Mouse (Mus musculus) embryonic facial prominence, embryonic 14.5 days (tissue): ENCODE data around the gene Zbtb34. TPM values are rescaled to one million over a fixed set of nuclear protein-coding genes. Genes with fewer than 3 reads are reported as not detected.

Source experiments
- ATAC-seq: fragments of 200-750 bp; cut with Nextera tagmentation; 2 replicates; pipeline ENCODE4 v1.8.0; 2017; ENCODE audit warnings: low read depth, moderate number of reproducible peaks, moderate TSS enrichment
- DNase-seq: peaks from one replicate; pipeline ENCODE4 v3.0.0-alpha.2; 2015; ENCODE audit warnings: low spot score
- H3K27ac ChIP-seq: fragments of 300-500 bp; sonication (generic); replicated peaks from 2 replicates; pipeline ENCODE4 v1.5.1; 2014; ENCODE audit warnings: low read depth, mild to moderate bottlenecking, low read length, moderate library complexity
- H3K27me3 ChIP-seq: fragments of 300-500 bp; sonication (generic); replicated peaks from 2 replicates; pipeline ENCODE4 v1.6.1; 2014; ENCODE audit warnings: low read length; ENCODE audit not compliant: control insufficient read depth, insufficient read depth
- H3K36me3 ChIP-seq: fragments of 300-500 bp; sonication (generic); 2 replicates; pipeline ENCODE4 v1.6.1; 2014; ENCODE audit warnings: low read length, mixed read lengths; ENCODE audit not compliant: control insufficient read depth, insufficient read depth
- H3K4me1 ChIP-seq: fragments of 300-500 bp; sonication (generic); 2 replicates; pipeline ENCODE4 v1.6.1; 2014; ENCODE audit warnings: antibody characterized with exemption, low read length; ENCODE audit not compliant: control insufficient read depth, insufficient read depth
- H3K4me2 ChIP-seq: fragments of 300-500 bp; sonication (generic); 2 replicates; pipeline ENCODE4 v1.6.1; 2014; ENCODE audit warnings: low read depth, mild to moderate bottlenecking, low read length, moderate library complexity, mixed read lengths
- H3K4me3 ChIP-seq: fragments of 300-500 bp; sonication (generic); 2 replicates; pipeline ENCODE4 v1.5.1; 2014; ENCODE audit warnings: low read depth, mild to moderate bottlenecking, low read length
- H3K9ac ChIP-seq: fragments of 300-500 bp; sonication (generic); 2 replicates; pipeline ENCODE4 v1.6.1; 2014; ENCODE audit warnings: low read depth, mild to moderate bottlenecking, low read length, moderate library complexity, mixed read lengths
- H3K9me3 ChIP-seq: fragments of 300-500 bp; sonication (generic); 2 replicates; pipeline ENCODE4 v1.6.1; 2016; ENCODE audit warnings: low read length; ENCODE audit not compliant: control insufficient read depth
- WGBS: fragments of 180-500 bp; shearing (Covaris S2); extraction: QIAGEN DNeasy Blood & Tissue Kit; methylation state at CpG from one replicate; pipeline ENCODE4 v1.1.7; 2014; 5-methylcytosine and 5-hydroxymethylcytosine counted together
- polyA plus RNA-seq: library from polyadenylated mRNA; unstranded; fragments of >200 nt; fragmentation: Nextera tagmentation; extraction: Ambion mirVana; gene quantifications from 2 replicates; pipeline ENCODE4 v1.2.1, GENCODE M21; 2014

Gene Zbtb34
- polyA plus RNA-seq, 1 experiment from 2014 or later = 9.6 TPM

DNA sequence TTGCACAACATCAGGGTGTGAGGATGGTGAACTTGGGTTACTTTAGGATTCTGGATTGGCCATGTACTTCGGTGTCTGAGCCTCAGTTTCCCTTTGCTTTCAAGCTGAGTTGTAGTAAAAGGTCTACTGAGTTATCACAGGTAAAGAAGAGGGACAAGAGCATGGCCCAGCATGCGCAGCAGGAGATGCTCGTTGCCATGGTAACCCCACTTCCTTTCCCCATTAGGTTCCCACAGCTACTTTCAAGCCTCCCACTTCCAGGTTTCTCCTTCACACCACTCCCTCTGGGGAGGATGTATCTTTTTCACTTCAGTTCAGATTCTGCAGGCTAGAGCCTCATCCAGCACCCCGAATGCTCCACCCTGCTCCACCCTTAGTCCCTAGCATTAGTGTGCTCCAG lies 9.8 kb upstream of the Zbtb34 start:
- Histone ChIP-seq H3K4me1 (peaks cover 10% of the 10 kb centered on the region), H3K27ac (no peak overlapping the region), H3K9me3 (no peaks in the 10 kb centered on the region), H3K4me2 (no peak overlapping the region), H3K27me3 (no peaks in the 10 kb centered on the region), H3K4me3 (no peak overlapping the region), H3K36me3 (no peaks in the 10 kb centered on the region), H3K9ac (no peak overlapping the region)
- ATAC-seq = no peak
- 27% methylated on average over 4 of the region's 4 CpGs for WGBS
- DNase-seq = peak; percentile 24

DNA sequence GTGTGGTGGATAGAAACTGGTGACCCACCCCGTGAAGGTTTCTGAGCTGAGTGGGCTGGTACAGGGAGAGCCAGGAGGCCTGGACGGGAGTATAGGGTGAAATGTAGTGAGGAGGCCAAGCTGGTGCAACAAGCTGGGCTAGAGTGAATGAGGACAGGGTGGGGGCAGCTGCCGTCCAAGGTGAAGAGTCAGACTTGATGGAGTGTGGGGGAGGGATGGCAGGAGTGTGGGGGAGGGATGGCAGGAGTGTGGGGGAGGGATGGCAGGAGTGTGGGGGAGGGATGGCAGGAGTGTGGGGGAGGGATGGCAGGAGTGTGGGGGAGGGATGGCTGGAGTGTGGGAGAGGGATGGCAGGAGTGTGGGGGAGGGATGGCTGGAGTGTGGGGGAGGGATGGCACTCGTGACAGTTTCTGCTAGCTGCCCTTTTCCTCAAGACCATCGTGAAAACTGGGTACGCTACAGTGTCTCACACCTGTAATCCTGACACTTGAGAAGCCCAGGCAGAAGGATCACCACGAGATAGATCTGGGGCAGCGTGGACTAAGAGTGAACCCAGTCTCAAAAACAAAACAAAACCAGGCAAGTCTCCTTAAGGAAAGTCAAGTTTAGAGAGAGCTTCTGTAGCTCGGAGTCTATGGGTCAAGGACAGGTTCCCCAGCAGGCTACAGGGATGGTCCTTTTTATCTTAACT lies 9.0 kb upstream of the Zbtb34 start:
- ATAC-seq = no peak
- H3K36me3 ChIP-seq = no peaks in the 10 kb centered on the region
- WGBS = 16% methylated on average over 9 of the region's 9 CpGs

GRCm38 (mm10) chr2:33439471-33439881 lies 8.4 kb upstream of the Zbtb34 start:
- no peaks in the 10 kb centered on the region for H3K9me3 ChIP-seq
- WGBS = 14% methylated on average over 8 of the region's 8 CpGs
- DNase-seq = no peak

More for the DNA sequence above, 9.0 kb upstream of the Zbtb34 start:
- no peak for DNase-seq
- peaks cover 16% of the 10 kb centered on the region for H3K4me1 ChIP-seq
- no peak overlapping the region for H3K4me3 ChIP-seq
- no peaks in the 10 kb centered on the region for H3K9me3 ChIP-seq
- H3K4me2 ChIP-seq = no peak overlapping the region
- no peak overlapping the region; the same call in 1 of the 2 replicates for H3K9ac ChIP-seq
- no peak overlapping the region for H3K27ac ChIP-seq
- no peaks in the 10 kb centered on the region for H3K27me3 ChIP-seq

DNA sequence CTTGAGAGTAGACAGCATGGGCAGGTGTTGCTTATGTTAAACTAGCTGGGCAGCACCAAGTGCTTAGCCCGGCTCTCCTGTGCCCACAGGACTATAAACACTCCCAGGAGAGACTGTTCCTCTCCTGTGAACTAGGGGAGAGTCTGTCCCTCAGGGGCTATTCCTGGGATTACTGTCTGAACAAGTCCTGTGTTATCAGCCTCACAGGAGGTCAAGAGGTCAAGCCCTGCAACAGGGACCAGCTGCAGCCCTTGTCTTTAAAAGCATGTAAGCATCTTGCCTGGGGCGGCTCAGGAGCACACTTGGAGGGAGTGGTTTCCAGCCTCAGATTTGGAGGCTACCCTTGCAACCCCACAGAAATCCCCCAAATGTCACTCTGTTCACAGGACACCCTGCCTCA lies 7.3 kb upstream of the Zbtb34 start:
- 21% methylated on average over 2 of the region's 2 CpGs for WGBS
- Histone ChIP-seq H3K4me2 (no peak overlapping the region), H3K4me3 (no peak overlapping the region), H3K4me1 (peaks cover 17% of the 10 kb centered on the region), H3K9me3 (no peaks in the 10 kb centered on the region), H3K27ac (no peak overlapping the region), H3K9ac (no peak overlapping the region), H3K27me3 (no peaks in the 10 kb centered on the region), H3K36me3 (no peaks in the 10 kb centered on the region)
- ATAC-seq (no peak), DNase-seq (no peak)

More at GRCm38 (mm10) chr2:33439471-33439881, 8.4 kb upstream of the Zbtb34 start:
- ATAC-seq = no peak
- Histone ChIP-seq H3K27ac (no peak overlapping the region), H3K27me3 (no peaks in the 10 kb centered on the region), H3K4me2 (no peak overlapping the region), H3K4me3 (no peak overlapping the region), H3K9ac (peak overlapping the region; percentile 10; the same call in 1 of the 2 replicates), H3K4me1 (peaks cover 17% of the 10 kb centered on the region), H3K36me3 (no peaks in the 10 kb centered on the region)

DNA sequence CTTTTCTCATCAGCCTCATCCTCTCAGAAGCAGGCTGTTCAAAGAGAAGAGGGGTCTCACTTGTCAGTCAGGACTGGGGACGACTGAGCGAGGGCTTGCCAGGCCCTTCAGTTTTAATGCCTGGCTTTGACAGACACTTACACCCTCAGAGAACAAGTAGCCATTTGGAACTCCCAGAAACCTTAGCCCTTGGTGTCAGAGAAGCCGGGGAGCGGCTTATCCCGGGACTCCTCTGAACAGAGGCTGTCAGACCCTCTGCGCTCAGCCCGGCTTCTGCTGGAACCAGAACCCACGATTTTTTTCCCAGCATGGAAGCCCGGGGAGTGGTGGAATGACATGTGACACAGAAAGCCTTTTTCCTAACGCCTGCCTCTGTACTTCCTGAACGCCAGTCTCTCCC lies 6.1 kb upstream of the Zbtb34 start:
- WGBS = 28% methylated on average over 11 of the region's 11 CpGs

GRCm38 (mm10) chr2:33436035-33436580 lies 5.0 kb upstream of the Zbtb34 start:
- no peak; the same call in 1 of the 2 replicates for ATAC-seq
- Histone ChIP-seq H3K4me1 (peaks cover 21% of the 10 kb centered on the region), H3K9ac (peak overlapping the region; percentile 51), H3K4me3 (peak overlapping the region; percentile 20), H3K4me2 (peak overlapping the region; percentile 51), H3K9me3 (no peaks in the 10 kb centered on the region), H3K36me3 (no peaks in the 10 kb centered on the region), H3K27ac (0 out of 2 replicates have a peak overlapping the region, but pooled peaks have one; percentile 28), H3K27me3 (no peaks in the 10 kb centered on the region)
- 2% methylated on average over 16 of the region's 16 CpGs for WGBS
- DNase-seq = peak; percentile 22

More for the DNA sequence above, 6.1 kb upstream of the Zbtb34 start:
- H3K4me2 ChIP-seq = no peak overlapping the region
- ATAC-seq (no peak), DNase-seq (no peak)
- no peaks in the 10 kb centered on the region for H3K36me3 ChIP-seq
- no peak overlapping the region for H3K4me3 ChIP-seq
- H3K9ac ChIP-seq = no peak overlapping the region
- no peak overlapping the region for H3K27ac ChIP-seq
- peaks cover 17% of the 10 kb centered on the region for H3K4me1 ChIP-seq
- H3K9me3 ChIP-seq = no peaks in the 10 kb centered on the region
- no peaks in the 10 kb centered on the region for H3K27me3 ChIP-seq

DNA sequence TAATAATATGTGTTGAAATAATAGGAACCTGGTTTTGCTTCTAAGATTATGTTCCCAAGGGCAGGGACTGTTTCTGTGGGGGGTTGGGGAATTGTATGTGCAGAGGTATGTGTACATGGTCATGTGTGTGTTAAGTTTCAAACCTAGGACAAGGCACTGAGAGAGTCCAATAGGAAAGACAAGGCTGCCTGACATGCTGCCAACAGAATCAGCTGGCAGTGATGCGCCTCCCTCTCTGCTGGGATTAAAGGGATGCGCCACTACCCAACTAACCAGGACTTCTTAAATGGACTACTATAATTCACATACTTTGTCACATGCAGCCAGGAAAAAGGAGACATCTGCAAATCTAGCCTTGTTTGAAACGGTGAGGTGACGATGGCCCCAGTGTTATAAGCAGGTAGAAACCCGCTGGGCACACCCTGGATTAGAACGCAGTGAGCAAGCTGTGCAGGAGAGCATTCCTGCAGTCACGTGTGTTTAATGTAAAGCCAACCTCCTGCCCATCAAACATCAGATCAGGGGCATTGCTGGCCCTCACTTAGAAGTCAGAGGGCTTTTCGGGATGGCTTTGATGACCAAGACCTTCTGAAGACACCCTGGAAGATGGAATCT lies 4.0 kb upstream of the Zbtb34 start:
- WGBS = 39% methylated on average over 8 of the region's 8 CpGs
- DNase-seq = peak; percentile 26
- H3K4me3 ChIP-seq = no peak overlapping the region
- no peaks in the 10 kb centered on the region for H3K9me3 ChIP-seq
- no peak overlapping the region for H3K27ac ChIP-seq
- H3K4me2 ChIP-seq = peak overlapping the region; percentile 51; the same call in 1 of the 2 replicates
- H3K27me3 ChIP-seq = no peaks in the 10 kb centered on the region
- ATAC-seq = no peak
- H3K36me3 ChIP-seq = no peaks in the 10 kb centered on the region
- no peak overlapping the region for H3K9ac ChIP-seq
- peaks cover 23% of the 10 kb centered on the region for H3K4me1 ChIP-seq

GRCm38 (mm10) chr2:33432877-33433276 lies 1.8 kb upstream of the Zbtb34 start:
- DNase-seq (peak; percentile 78), ATAC-seq (no peak)
- Histone ChIP-seq H3K4me1 (peaks cover 27% of the 10 kb centered on the region), H3K27ac (no peak overlapping the region), H3K9me3 (no peaks in the 10 kb centered on the region), H3K9ac (no peak overlapping the region), H3K4me2 (no peak overlapping the region), H3K4me3 (no peak overlapping the region), H3K27me3 (no peaks in the 10 kb centered on the region), H3K36me3 (no peaks in the 10 kb centered on the region)
- 53% methylated on average over 5 of the region's 5 CpGs for WGBS
